Mouse (Mus musculus) liver, adult 2 months (tissue): ENCODE results near the gene Lrrc20. TPM values are rescaled to one million over a fixed set of nuclear protein-coding genes. Genes with fewer than 3 reads are reported as not detected.
"Not testable (repeated sequence)": the region's sequence is repeated elsewhere in the genome, so short reads cannot be mapped to it uniquely, and the experiment has no call there.

ENCODE experiments used
- DNase-seq: peaks from one replicate; pipeline ENCODE4 v3.0.0-alpha.2; 2011; ENCODE audit warnings: low read depth, low spot score; ENCODE audit errors: extremely low read depth
- H3K27ac ChIP-seq: fragments of 200-500 bp; replicated peaks from 2 replicates; pipeline ENCODE4 v1.5.1; 2012; ENCODE audit warnings: low read depth, mild to moderate bottlenecking, control low read depth, inconsistent platforms, low read length; ENCODE audit not compliant: insufficient read depth
- H3K27me3 ChIP-seq: fragments of 200-500 bp; 2 replicates; pipeline ENCODE4 v1.6.1; 2012; ENCODE audit warnings: mild to moderate bottlenecking, moderate library complexity, low read length, inconsistent platforms; ENCODE audit not compliant: control insufficient read depth, insufficient read depth
- H3K36me3 ChIP-seq: fragments of 200-500 bp; 2 replicates; pipeline ENCODE4 v1.6.1; 2012; ENCODE audit warnings: low read length, inconsistent platforms; ENCODE audit not compliant: control insufficient read depth, insufficient read depth
- H3K4me1 ChIP-seq: fragments of 200-500 bp; 2 replicates; pipeline ENCODE4 v1.6.1; 2011; ENCODE audit warnings: low read length; ENCODE audit not compliant: control insufficient read depth, insufficient read depth
- H3K4me3 ChIP-seq: fragments of 200-500 bp; 2 replicates; pipeline ENCODE4 v1.5.1; 2011; ENCODE audit warnings: low read depth, mild to moderate bottlenecking, control low read depth, low read length, moderate library complexity; ENCODE audit not compliant: insufficient read depth
- H3K79me2 ChIP-seq: fragments of 200-500 bp; 2 replicates; pipeline ENCODE4 v1.6.1; 2012; ENCODE audit warnings: inconsistent platforms, mild to moderate bottlenecking, low read length, moderate library complexity; ENCODE audit not compliant: control insufficient read depth, insufficient read depth
- H3K9ac ChIP-seq: fragments of 200-500 bp; 2 replicates; pipeline ENCODE4 v1.6.1; 2012; ENCODE audit warnings: low read depth, mild to moderate bottlenecking, control low read depth, inconsistent platforms, low read length
- CTCF ChIP-seq: fragments of 200-500 bp; IDR thresholded peaks from 2 replicates; pipeline ENCODE4 v1.5.1; 2011; ENCODE audit warnings: low read depth, low read length, control low read depth
- POLR2A ChIP-seq: fragments of 200-500 bp; IDR thresholded peaks from 2 replicates; pipeline ENCODE4 v1.6.1; 2011; ENCODE audit warnings: low read length, control low read depth; ENCODE audit not compliant: insufficient read depth; ENCODE audit errors: extremely low read depth
- WGBS: fragments of 180-500 bp; shearing (Covaris S2); methylation state at CpG from one replicate; pipeline ENCODE4 v1.1.7; 2018; 5-methylcytosine and 5-hydroxymethylcytosine counted together
- polyA plus RNA-seq: library from polyadenylated mRNA; depleted of rRNA; stranded (reverse); fragments of >200 nt; gene quantifications from 2 replicates; pipeline ENCODE4 v1.2.3, GENCODE M21; 2012
- total RNA-seq: library from RNA; depleted of rRNA; stranded (reverse); fragments of >200 nt; gene quantifications from 2 replicates; pipeline ENCODE4 v1.2.3, GENCODE M21; 2014

The Lrrc20 gene
- total and polyA plus RNA-seq, 2 experiments, result 2.4 to 4.8 TPM

- 62% methylated on average over 10 of the region's 10 CpGs for WGBS
- no peak for TF ChIP-seq POLR2A
- TF ChIP-seq CTCF, result no peak
- Histone ChIP-seq H3K9ac (no peak overlapping the region), H3K4me1 (peaks cover 50% of the 10 kb centered on the region), H3K36me3 (no peaks in the 10 kb centered on the region; the same call in 1 of the 2 replicates), H3K79me2 (peaks cover 69% of the 10 kb centered on the region), H3K27me3 (no peaks in the 10 kb centered on the region), H3K4me3 (no peak overlapping the region), H3K27ac (no peak overlapping the region)
- DNase-seq, result no peak
Observed at GRCm38 (mm10) chr10:61447581-61448353, 27.8 kb upstream of the Lrrc20 start.

GRCm38 (mm10) chr10:61448834-61449233 is 26.8 kb upstream of the Lrrc20 start:
- Histone ChIP-seq H3K79me2 (peaks cover 59% of the 10 kb centered on the region), H3K9ac (no peak overlapping the region), H3K27me3 (no peaks in the 10 kb centered on the region), H3K4me3 (no peak overlapping the region), H3K4me1 (peaks cover 42% of the 10 kb centered on the region), H3K36me3 (no peaks in the 10 kb centered on the region; the same call in 1 of the 2 replicates), H3K27ac (peak overlapping the region; percentile 14)
- TF ChIP-seq POLR2A, result no peak
- no peak for TF ChIP-seq CTCF
- 22% methylated on average over 3 of the region's 3 CpGs for WGBS
- peak; percentile 57 for DNase-seq

- peak overlapping the region; percentile 99 for H3K9ac ChIP-seq
- H3K36me3 ChIP-seq, result no peaks in the 10 kb centered on the region; the same call in 1 of the 2 replicates
- H3K4me1 ChIP-seq, result peaks cover 29% of the 10 kb centered on the region
- peak; percentile 99 for DNase-seq
- no peaks in the 10 kb centered on the region for H3K27me3 ChIP-seq
- TF ChIP-seq CTCF (no peak), POLR2A (no peak)
- peaks cover 45% of the 10 kb centered on the region for H3K79me2 ChIP-seq
- H3K27ac ChIP-seq, result peak overlapping the region; percentile 98
- H3K4me3 ChIP-seq, result peak overlapping the region; percentile 100
- WGBS, result under 1% methylated on average over 8 of the region's 8 CpGs
Observed at GRCm38 (mm10) chr10:61451463-61451930, 24.1 kb upstream of the Lrrc20 start.

GRCm38 (mm10) chr10:61451931-61452617 is 23.5 kb upstream of the Lrrc20 start:
- no peak for DNase-seq
- WGBS, result under 1% methylated on average over 62 of the region's 62 CpGs
- no peaks in the 10 kb centered on the region for H3K27me3 ChIP-seq
- no peaks in the 10 kb centered on the region; the same call in 1 of the 2 replicates for H3K36me3 ChIP-seq
- peaks cover 25% of the 10 kb centered on the region for H3K4me1 ChIP-seq
- no peak for TF ChIP-seq CTCF
- no peak for TF ChIP-seq POLR2A
- H3K79me2 ChIP-seq, result peaks cover 40% of the 10 kb centered on the region
- peak overlapping the region; percentile 99 for H3K9ac ChIP-seq
- peak overlapping the region; percentile 100 for H3K4me3 ChIP-seq
- peak overlapping the region; percentile 98 for H3K27ac ChIP-seq

GRCm38 (mm10) chr10:61452645-61453044 is 23.0 kb upstream of the Lrrc20 start, which contains the start of gene Eif4ebp2:
Gene Eif4ebp2 (minus strand): TSS chr10:61452661.
- no peaks in the 10 kb centered on the region for H3K36me3 ChIP-seq
- H3K9ac ChIP-seq, result peak within 1 kb of the TSS; percentile 99
- H3K79me2 ChIP-seq, result peaks cover 34% of the 10 kb centered on the region
- TF ChIP-seq POLR2A, result peak; percentile 97
- no peak for TF ChIP-seq CTCF
- H3K27ac ChIP-seq, result peak within 1 kb of the TSS; percentile 98
- H3K27me3 ChIP-seq, result no peaks in the 10 kb centered on the region
- WGBS, result under 1% methylated on average over 34 of the region's 36 CpGs
- peaks cover 20% of the 10 kb centered on the region for H3K4me1 ChIP-seq
- peak within 1 kb of the TSS; percentile 100 for H3K4me3 ChIP-seq
- DNase-seq, result peak; percentile 93

- not testable (repeated sequence) for H3K4me3 ChIP-seq, H3K9ac ChIP-seq, H3K36me3 ChIP-seq, H3K27ac ChIP-seq, H3K27me3 ChIP-seq, DNase-seq
- 77% methylated on average over 3 of the region's 3 CpGs for WGBS
- Histone ChIP-seq H3K79me2 (peaks cover 29% of the 10 kb centered on the region), H3K4me1 (peaks cover 17% of the 10 kb centered on the region)
Observed at GRCm38 (mm10) chr10:61453171-61453570, 22.4 kb upstream of the Lrrc20 start.
